Mouse (Mus musculus): ENCODE results near the gene Phldb2.

Phldb2 gene

GRCm38 (mm10) chr16:45723172-45723901 is 230.1 kb downstream of the Phldb2 start:
- DNase-seq: no peak

GRCm38 (mm10) chr16:45722460-45722951 is 230.9 kb downstream of the Phldb2 start:
- no peak for DNase-seq

GRCm38 (mm10) chr16:45720022-45720630 is 233.3 kb downstream of the Phldb2 start:
- no peak for DNase-seq

GRCm38 (mm10) chr16:45718296-45718695 is 235.1 kb downstream of the Phldb2 start:
- DNase-seq: no peak

GRCm38 (mm10) chr16:45714489-45715150 is 238.8 kb downstream of the Phldb2 start:
- no peak for DNase-seq

- DNase-seq: no peak
These were observed 239.5 kb downstream of the Phldb2 start for GRCm38 (mm10) chr16:45713878-45714277.

- no peak for DNase-seq
These were observed 240.1 kb downstream of the Phldb2 start for GRCm38 (mm10) chr16:45713261-45713660.

- no peak for DNase-seq
These were observed 242.1 kb downstream of the Phldb2 start for GRCm38 (mm10) chr16:45711263-45711662.

GRCm38 (mm10) chr16:45699301-45699700 is 254.1 kb downstream of the Phldb2 start:
- no peak for DNase-seq

GRCm38 (mm10) chr16:45697996-45698395 is 255.4 kb downstream of the Phldb2 start:
- DNase-seq: no peak

Measured in lung, postnatal 14 days (tissue).